Mouse (Mus musculus) CH12.LX (cell line): ENCODE results near the gene Tbrg4. TPM values are rescaled to one million over a fixed set of nuclear protein-coding genes. Genes with fewer than 3 reads are reported as not detected.

Experiments
- DNase-seq: peaks from one replicate; pipeline ENCODE4 v3.0.0-alpha.2; 2013; ENCODE audit errors: extremely low read depth
- H3K27ac ChIP-seq: 2 replicates; pipeline ENCODE4 v1.5.1; 2012; ENCODE audit warnings: low read depth, mild to moderate bottlenecking, control low read depth, moderate library complexity; ENCODE audit not compliant: insufficient read depth
- H3K27me3 ChIP-seq: replicated peaks from 2 replicates; pipeline ENCODE3; 2012; ENCODE audit warnings: inconsistent platforms
- H3K36me3 ChIP-seq, 2 experiments: replicated peaks in 1 of 2; 2 replicates each; pipeline versions ENCODE3 to v1.6.1; 2012; ENCODE audit warnings: inconsistent platforms in 1 of 2, low read length in 1 of 2, mild to moderate bottlenecking in 1 of 2, mixed read lengths in 1 of 2, moderate library complexity in 1 of 2; ENCODE audit not compliant: control insufficient read depth in 1 of 2, insufficient read depth in 1 of 2
- H3K4me1 ChIP-seq, 2 experiments: 2 replicates each; pipeline ENCODE4 v1.6.1; 2012; ENCODE audit warnings: inconsistent platforms in 1 of 2, moderate library complexity in 1 of 2; ENCODE audit not compliant: insufficient read depth in 2 of 2, control insufficient read depth in 1 of 2
- H3K4me2 ChIP-seq: 2 replicates; pipeline ENCODE4 v1.6.1; 2012; ENCODE audit warnings: low read depth, mild to moderate bottlenecking, control low read depth; ENCODE audit not compliant: poor library complexity, insufficient read depth, severe bottlenecking
- H3K4me3 ChIP-seq, 3 experiments: fragments of 150-350 bp in 1 of 3; sonication (generic) in 1 of 3; replicated peaks in 1 of 3; 2 replicates each; pipeline versions ENCODE3 to v1.5.1; 2011 to 2012; ENCODE audit warnings: low read depth in 2 of 3, low read length in 2 of 3, mild to moderate bottlenecking in 2 of 3, moderate library complexity in 2 of 3, control low read depth in 1 of 3, improper control_type of control experiment in 1 of 3, inconsistent platforms in 1 of 3, mixed read lengths in 1 of 3; ENCODE audit not compliant: poor library complexity in 1 of 3
- H3K79me2 ChIP-seq: replicated peaks from 2 replicates; pipeline ENCODE4 v1.6.1; 2012; ENCODE audit warnings: mild to moderate bottlenecking, moderate library complexity; ENCODE audit not compliant: control insufficient read depth, poor library complexity, insufficient read depth, severe bottlenecking; ENCODE audit errors: extremely low read depth
- H3K9ac ChIP-seq: 2 replicates; pipeline ENCODE4 v1.6.1; 2012; ENCODE audit warnings: low read depth, mild to moderate bottlenecking, control low read depth, moderate library complexity; ENCODE audit not compliant: insufficient read depth
- H3K9me3 ChIP-seq: replicated peaks from 2 replicates; pipeline ENCODE3; 2012; ENCODE audit warnings: low read length, inconsistent platforms, mixed read lengths
- CHD1 ChIP-seq: IDR thresholded peaks from 2 replicates; pipeline ENCODE4 v1.6.1; 2012; ENCODE audit warnings: low read depth, low read length, improper control_type of control experiment, inconsistent platforms
- CHD2 ChIP-seq: IDR thresholded peaks from 2 replicates; pipeline ENCODE4 v1.6.1; 2011; ENCODE audit warnings: low read length, improper control_type of control experiment
- CTCF ChIP-seq, 2 experiments: IDR thresholded peaks in 1 of 2; conservative IDR thresholded peaks in 1 of 2; 2 replicates each; pipeline ENCODE4 v1.5.1; 2011 to 2012; ENCODE audit warnings: low read depth in 2 of 2, low read length in 2 of 2, improper control_type of control experiment in 1 of 2, inconsistent platforms in 1 of 2, mild to moderate bottlenecking in 1 of 2, moderate library complexity in 1 of 2
- ELF1 ChIP-seq: IDR thresholded peaks from 2 replicates; pipeline ENCODE4 v1.6.1; 2014; ENCODE audit warnings: low read depth, mild to moderate bottlenecking, inconsistent platforms, low read length, improper control_type of control experiment
- EP300 ChIP-seq: IDR thresholded peaks from 2 replicates; pipeline ENCODE4 v1.6.1; 2011; ENCODE audit warnings: low read length, improper control_type of control experiment
- ETS1 ChIP-seq: conservative IDR thresholded peaks from 2 replicates; pipeline ENCODE4 v1.6.1; 2012; ENCODE audit warnings: low read depth, mild to moderate bottlenecking, inconsistent platforms, low read length, improper control_type of control experiment, moderate library complexity
- HCFC1 ChIP-seq: IDR thresholded peaks from 2 replicates; pipeline ENCODE4 v1.6.1; 2012; ENCODE audit warnings: low read depth, mild to moderate bottlenecking, inconsistent platforms, low read length, improper control_type of control experiment
- IRF4 ChIP-seq: IDR thresholded peaks from 2 replicates; pipeline ENCODE4 v1.6.1; 2014; ENCODE audit warnings: low read depth, mild to moderate bottlenecking, inconsistent platforms, low read length, improper control_type of control experiment
- MAFK ChIP-seq: IDR thresholded peaks from 2 replicates; pipeline ENCODE4 v1.6.1; 2011; ENCODE audit warnings: low read length, improper control_type of control experiment; ENCODE audit not compliant: insufficient replicate concordance
- MAX ChIP-seq: IDR thresholded peaks from 2 replicates; pipeline ENCODE4 v1.6.1; 2011; ENCODE audit warnings: low read length, improper control_type of control experiment
- MAZ ChIP-seq: IDR thresholded peaks from 2 replicates; pipeline ENCODE4 v1.6.1; 2012; ENCODE audit warnings: low read depth, mild to moderate bottlenecking, inconsistent platforms, low read length, improper control_type of control experiment, moderate library complexity
- MYC ChIP-seq: IDR thresholded peaks from 2 replicates; pipeline ENCODE4 v1.6.1; 2011; ENCODE audit warnings: low read depth, mild to moderate bottlenecking, improper control_type of control experiment, low read length
- NRF1 ChIP-seq: IDR thresholded peaks from 2 replicates; pipeline ENCODE4 v1.6.1; 2014; ENCODE audit warnings: low read depth, mild to moderate bottlenecking, inconsistent platforms, low read length, improper control_type of control experiment, moderate library complexity
- PAX5 ChIP-seq: IDR thresholded peaks from 2 replicates; pipeline ENCODE4 v1.6.1; 2012; ENCODE audit warnings: low read length, inconsistent platforms, mixed read lengths
- POLR2A ChIP-seq: IDR thresholded peaks from 2 replicates; pipeline ENCODE4 v1.6.1; 2011; ENCODE audit warnings: low read depth, mild to moderate bottlenecking, improper control_type of control experiment, low read length
- POLR2AphosphoS2 ChIP-seq: IDR thresholded peaks from 2 replicates; pipeline ENCODE4 v1.6.1; 2011; ENCODE audit warnings: low read depth, low read length, improper control_type of control experiment
- RAD21 ChIP-seq: IDR thresholded peaks from 2 replicates; pipeline ENCODE4 v1.6.1; 2011; ENCODE audit warnings: low read depth, mild to moderate bottlenecking, low read length, improper control_type of control experiment, moderate library complexity
- SIN3A ChIP-seq: IDR thresholded peaks from 2 replicates; pipeline ENCODE4 v1.6.1; 2012; ENCODE audit warnings: low read length, improper control_type of control experiment, inconsistent platforms
- SMC3 ChIP-seq: IDR thresholded peaks from 2 replicates; pipeline ENCODE4 v1.6.1; 2011; ENCODE audit warnings: low read depth, low read length, improper control_type of control experiment
- TBP ChIP-seq: conservative IDR thresholded peaks from 2 replicates; pipeline ENCODE4 v1.6.1; 2011; ENCODE audit warnings: low read depth, low read length, improper control_type of control experiment
- USF1 ChIP-seq: IDR thresholded peaks from 2 replicates; pipeline ENCODE4 v1.6.1; 2014; ENCODE audit warnings: low read depth, mild to moderate bottlenecking, inconsistent platforms, low read length, improper control_type of control experiment
- USF2 ChIP-seq: conservative IDR thresholded peaks from 2 replicates; pipeline ENCODE4 v1.6.1; 2011; ENCODE audit warnings: low read depth, low read length, improper control_type of control experiment
- ZMIZ1 ChIP-seq: IDR thresholded peaks from 2 replicates; pipeline ENCODE4 v1.6.1; 2012; ENCODE audit warnings: low read depth, mild to moderate bottlenecking, inconsistent platforms, low read length, improper control_type of control experiment
- dilution Hi-C: fragments of 300-500 bp; cut with MboI; formaldehyde crosslinking; loops from 2 replicates; pipeline ENCODE4 v1.14.3; 2020; ENCODE audit warnings: low sequenced_read_pairs; ENCODE audit not compliant: extremely low pct_unique_long_range_greater_than_20kb, extremely low pct_ligation_motif_present
- in situ Hi-C: fragments of 300-500 bp; cut with MboI; formaldehyde crosslinking; loops from 3 replicates; pipeline ENCODE4 v1.14.3; 2019; ENCODE audit warnings: low sequenced_read_pairs, low pct_ligation_motif_present, low pct_unique_long_range_greater_than_20kb, mixed read lengths
- polyA plus RNA-seq: library from polyadenylated mRNA; unstranded; fragments of >175 nt; gene quantifications from 2 replicates; pipeline ENCODE4 v1.2.1, GENCODE M21; 2012; ENCODE audit warnings: low read depth; ENCODE audit not compliant: insufficient read length
- total RNA-seq, 2 experiments: library from RNA; depleted of rRNA; stranded (reverse); fragments of 300-350 nt in 1 of 2; fragments of >200 nt in 1 of 2; gene quantifications; 2 replicates each; pipeline ENCODE4 v1.2.3; 2012 to 2014

Tbrg4 gene
- total and polyA plus RNA-seq, 3 experiments = 69.0 to 191 (median 93.1) TPM

DNA sequence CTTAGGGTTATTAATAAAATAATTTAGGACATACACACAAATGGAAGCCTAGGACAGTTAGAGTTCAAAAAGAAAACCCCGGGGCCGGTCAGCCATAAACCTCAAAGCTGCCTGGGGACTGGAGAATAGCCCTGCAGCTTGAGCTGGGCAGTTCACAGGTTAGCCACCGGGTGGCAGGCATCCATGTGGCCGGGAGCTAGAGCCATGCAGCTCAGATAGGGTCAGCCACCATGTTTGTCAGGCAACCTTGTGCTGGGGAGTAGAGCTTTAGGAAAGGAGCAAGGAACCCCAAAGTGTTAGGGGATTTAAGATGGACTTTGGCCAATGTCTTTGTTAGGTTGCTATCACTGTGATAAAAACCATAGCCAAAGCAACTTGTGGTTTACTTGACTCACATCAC is 2.7 kb upstream of the Tbrg4 start:
- H3K4me3 ChIP-seq = no peak overlapping the region
- peak; percentile 86 for DNase-seq
- in situ Hi-C loops = no loop called here
- no peak overlapping the region for H3K9ac ChIP-seq
- peaks cover 5 to 14% of the 10 kb centered on the region in 2 experiments for H3K36me3 ChIP-seq
- H3K27ac ChIP-seq = no peak overlapping the region
- no peak overlapping the region for H3K4me2 ChIP-seq
- dilution Hi-C loops = no loop called here
- peaks cover 11 to 24% of the 10 kb centered on the region in 2 experiments for H3K4me1 ChIP-seq
- H3K9me3 ChIP-seq = peaks cover 7% of the 10 kb centered on the region
- TF ChIP-seq POLR2AphosphoS2 (peak; percentile 59; the same call in 1 of the 2 replicates), ZMIZ1 (no peak), SMC3 (peak; percentile 68), MYC (peak; percentile 94), MAX (peak; percentile 84), HCFC1 (peak; percentile 14; the same call in 1 of the 2 replicates), POLR2A (peak; percentile 42; the same call in 1 of the 2 replicates), EP300 (no peak), CTCF (conservative IDR thresholded peaks at IDR 0.05 in 1 of 2, IDR thresholded peaks at IDR 0.05 in 1 of 2; ENCODE audit: low read depth in 2 of 2, low read length in 2 of 2) (peak; percentile 66 to 86), RAD21 (peak; percentile 33), NRF1 (peak; percentile 38; the same call in 1 of the 2 replicates), ETS1 (no peak), SIN3A (no peak)
- no peaks in the 10 kb centered on the region for H3K27me3 ChIP-seq
- H3K79me2 ChIP-seq = peaks cover 28% of the 10 kb centered on the region

DNA sequence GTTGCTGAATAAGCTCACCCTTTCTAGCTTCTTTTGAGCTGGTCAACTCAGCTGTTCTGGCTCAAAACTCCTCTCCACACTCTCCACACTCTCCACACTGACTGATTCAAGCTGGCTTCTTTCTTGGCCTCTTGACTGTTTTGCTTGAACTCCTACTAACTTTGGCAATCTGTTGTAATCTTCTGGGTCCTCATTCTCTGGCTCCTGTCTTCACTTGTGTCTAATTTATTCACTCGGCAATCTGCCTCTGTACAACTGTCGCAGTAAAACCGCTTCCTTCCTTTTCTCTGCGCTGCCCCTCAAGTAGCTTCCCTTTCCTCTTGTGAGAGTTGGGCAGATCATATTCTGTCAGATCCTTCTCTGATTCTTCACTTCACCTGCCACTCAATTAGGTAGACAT is 1.9 kb upstream of the Tbrg4 start:
- Histone ChIP-seq H3K27me3 (no peaks in the 10 kb centered on the region), H3K27ac (peak overlapping the region; percentile 25; the same call in 1 of the 2 replicates), H3K4me3 (peak overlapping the region in 1 of 3 experiments; percentile 60), H3K36me3 (peaks cover 13 to 22% of the 10 kb centered on the region in 2 experiments), H3K79me2 (peaks cover 36% of the 10 kb centered on the region), H3K9ac (peak overlapping the region; percentile 27), H3K4me2 (peak overlapping the region; percentile 16; the same call in 1 of the 2 replicates), H3K9me3 (peaks cover 7% of the 10 kb centered on the region), H3K4me1 (peaks cover 15 to 33% of the 10 kb centered on the region in 2 experiments)
- peak; percentile 78 for DNase-seq
- dilution Hi-C loops = no loop called here
- TF ChIP-seq PAX5 = no peak
- no peak for TF ChIP-seq USF2
- TF ChIP-seq MAFK = no peak
- no peak for TF ChIP-seq ELF1
- TF ChIP-seq SIN3A = no peak
- TF ChIP-seq USF1 = no peak
- TF ChIP-seq TBP = no peak
- TF ChIP-seq MYC = no peak
- TF ChIP-seq CHD2 = no peak
- no peak for TF ChIP-seq IRF4
- TF ChIP-seq POLR2A = no peak
- TF ChIP-seq ZMIZ1 = no peak
- TF ChIP-seq CHD1 = no peak
- no peak for TF ChIP-seq MAZ
- in situ Hi-C loops = no loop called here
